Comparison of ENCODE assay signal across 8 mouse cellular contexts in genomic region chr11:103953896-103954292, GRCm38 (mm10). TPM values are rescaled to one million over a fixed set of nuclear protein-coding genes. Genes with fewer than 3 reads are reported as not detected.
DNase-seq lines count a peak whose midpoint lies in the region; ATAC-seq and TF ChIP-seq lines count a peak whose summit lies in the region.

TSS of gene Nsf (minus strand) at chr11:103954056.

- ATAC-seq in forebrain, embryonic 11.5 days (replicated peaks; ENCODE audit: low FRiP score), result peak; percentile 93
- ATAC-seq in heart, embryonic 15.5 days (replicated peaks; ENCODE audit: insufficient number of reproducible peaks, insufficient read depth, low FRiP score, low read depth), result peak; percentile 96
- peak; percentile 98 for ATAC-seq in liver, embryonic 15.5 days (ENCODE audit: insufficient read depth)
- peak; percentile 93 for ATAC-seq in neural tube, embryonic 13.5 days (ENCODE audit: low read depth)

- TF ChIP-seq CTCF in ES-Bruce4 (IDR thresholded peaks at IDR 0.05; ENCODE audit: low read depth, low read length), result no peak
- TF ChIP-seq CTCF in testis, adult 2 months (IDR thresholded peaks at IDR 0.05; ENCODE audit: control insufficient read depth, insufficient read depth, insufficient replicate concordance, low read depth, low read length), result no peak

- TF ChIP-seq POLR2A in ES-Bruce4 (IDR thresholded peaks at IDR 0.05; ENCODE audit: insufficient read depth, low read length), result peak; percentile 16
- TF ChIP-seq POLR2A in testis, adult 2 months (IDR thresholded peaks at IDR 0.05; ENCODE audit: control insufficient read depth, low read depth, low read length), result peak; percentile 75

- no peaks in the 10 kb centered on the region for H3K4me1 ChIP-seq in ES-Bruce4 (ENCODE audit: control insufficient read depth, insufficient read depth, low read length)
- peaks cover 5% of the 10 kb centered on the region; the same call in 1 of the 2 replicates for H3K4me1 ChIP-seq in forebrain, embryonic 11.5 days (replicated peaks; ENCODE audit: control insufficient read depth, insufficient read depth, low read length)
- H3K4me1 ChIP-seq in heart, embryonic 15.5 days (replicated peaks), result peaks cover 8% of the 10 kb centered on the region
- H3K4me1 ChIP-seq in liver, embryonic 15.5 days (replicated peaks), result peaks cover 32% of the 10 kb centered on the region
- H3K4me1 ChIP-seq in neural tube, embryonic 13.5 days (replicated peaks), result peaks cover 24% of the 10 kb centered on the region
- H3K4me1 ChIP-seq in testis, adult 2 months (ENCODE audit: control insufficient read depth, insufficient read depth, low read length), result peaks cover 10% of the 10 kb centered on the region

- no peaks in the 10 kb centered on the region for H3K27me3 ChIP-seq in ES-Bruce4 (ENCODE audit: control insufficient read depth, insufficient read depth, low read length, poor library complexity, severe bottlenecking)
- H3K27me3 ChIP-seq in forebrain, embryonic 11.5 days (ENCODE audit: control insufficient read depth, insufficient read depth, low read length), result no peaks in the 10 kb centered on the region
- no peaks in the 10 kb centered on the region for H3K27me3 ChIP-seq in heart, embryonic 15.5 days
- peaks cover 7% of the 10 kb centered on the region; the same call in 1 of the 2 replicates for H3K27me3 ChIP-seq in liver, embryonic 15.5 days
- H3K27me3 ChIP-seq in neural tube, embryonic 13.5 days, result no peaks in the 10 kb centered on the region
- no peaks in the 10 kb centered on the region for H3K27me3 ChIP-seq in testis, adult 2 months (ENCODE audit: control insufficient read depth, insufficient read depth, low read length)

- peak within 1 kb of the TSS; percentile 82 for H3K4me3 ChIP-seq in ES-Bruce4 (ENCODE audit: low read depth, low read length)
- H3K4me3 ChIP-seq in forebrain, embryonic 11.5 days (ENCODE audit: low read depth, low read length), result peak within 1 kb of the TSS; percentile 81
- H3K4me3 ChIP-seq in heart, embryonic 15.5 days, result peak within 1 kb of the TSS; percentile 86
- peak within 1 kb of the TSS; percentile 89 for H3K4me3 ChIP-seq in liver, embryonic 15.5 days (replicated peaks)
- peak within 1 kb of the TSS; percentile 85 for H3K4me3 ChIP-seq in neural tube, embryonic 13.5 days
- peak within 1 kb of the TSS; percentile 89 for H3K4me3 ChIP-seq in testis, adult 2 months (ENCODE audit: control insufficient read depth, low read depth, low read length)

- DNase-seq in c-Kit-positive CD71-positive TER-119-negative erythroid progenitor cells, embryonic 14.5 days (ENCODE audit: low read depth), result peak; percentile 56
- peak; percentile 90 for DNase-seq in forebrain, embryonic 11.5 days (ENCODE audit: low spot score)
- DNase-seq in kidney, postnatal 25 days, result peak; percentile 82 to 94

- no peaks in the 10 kb centered on the region for H3K9me3 ChIP-seq in ES-Bruce4 (replicated peaks; ENCODE audit: control insufficient read depth, insufficient read depth, low read length, poor library complexity, severe bottlenecking)
- H3K9me3 ChIP-seq in forebrain, embryonic 11.5 days (ENCODE audit: control insufficient read depth, low read length), result no peaks in the 10 kb centered on the region
- H3K9me3 ChIP-seq in heart, embryonic 15.5 days (replicated peaks), result no peaks in the 10 kb centered on the region
- no peaks in the 10 kb centered on the region for H3K9me3 ChIP-seq in liver, embryonic 15.5 days (replicated peaks)
- H3K9me3 ChIP-seq in neural tube, embryonic 13.5 days, result no peaks in the 10 kb centered on the region

- under 1% methylated on average over 53 of the region's 53 CpGs for WGBS in forebrain, embryonic 11.5 days
- WGBS in heart, embryonic 15.5 days, result under 1% methylated on average over 53 of the region's 53 CpGs
- under 1% methylated on average over 48 of the region's 53 CpGs for WGBS in liver, embryonic 15.5 days (ENCODE audit: insufficient replicate concordance)
- WGBS in neural tube, embryonic 13.5 days, result under 1% methylated on average over 53 of the region's 53 CpGs

- peak within 1 kb of the TSS; percentile 73 for H3K4me2 ChIP-seq in forebrain, embryonic 11.5 days (ENCODE audit: low read depth, low read length, severe bottlenecking)
- H3K4me2 ChIP-seq in heart, embryonic 15.5 days, result peak within 1 kb of the TSS; percentile 77
- H3K4me2 ChIP-seq in liver, embryonic 15.5 days, result peak within 1 kb of the TSS; percentile 80
- H3K4me2 ChIP-seq in neural tube, embryonic 13.5 days, result peak within 1 kb of the TSS; percentile 67

- no peak for TF ChIP-seq EP300 in ES-Bruce4 (IDR thresholded peaks at IDR 0.05; ENCODE audit: insufficient read depth, low read depth, low read length)

- 0 out of 2 replicates have a peak, but pooled peaks cover 2% of the 10 kb centered on the region for H3K36me3 ChIP-seq in ES-Bruce4 (ENCODE audit: control insufficient read depth, insufficient read depth, low read length, poor library complexity, severe bottlenecking)
- H3K36me3 ChIP-seq in forebrain, embryonic 11.5 days (ENCODE audit: control insufficient read depth, insufficient read depth, low read length), result no peaks in the 10 kb centered on the region
- no peaks in the 10 kb centered on the region for H3K36me3 ChIP-seq in heart, embryonic 15.5 days
- no peaks in the 10 kb centered on the region for H3K36me3 ChIP-seq in liver, embryonic 15.5 days (replicated peaks)
- H3K36me3 ChIP-seq in neural tube, embryonic 13.5 days, result no peaks in the 10 kb centered on the region
- H3K36me3 ChIP-seq in testis, adult 2 months (ENCODE audit: control insufficient read depth, insufficient read depth, low read length), result no peaks in the 10 kb centered on the region

- no peak within 1 kb of the TSS for H3K27ac ChIP-seq in ES-Bruce4 (ENCODE audit: insufficient read depth, low read length)
- peak within 1 kb of the TSS; percentile 37; the same call in 1 of the 2 replicates for H3K27ac ChIP-seq in forebrain, embryonic 11.5 days (ENCODE audit: low read depth, low read length)
- H3K27ac ChIP-seq in heart, embryonic 15.5 days, result peak within 1 kb of the TSS; percentile 59
- peak within 1 kb of the TSS; percentile 74 for H3K27ac ChIP-seq in liver, embryonic 15.5 days (replicated peaks)
- peak within 1 kb of the TSS; percentile 89 for H3K27ac ChIP-seq in neural tube, embryonic 13.5 days (replicated peaks)
- H3K27ac ChIP-seq in testis, adult 2 months (ENCODE audit: control insufficient read depth, insufficient read depth, low read depth, low read length), result peak within 1 kb of the TSS; percentile 82

- peak within 1 kb of the TSS; percentile 77 for H3K9ac ChIP-seq in ES-Bruce4 (ENCODE audit: low read depth, poor library complexity, severe bottlenecking)
- peak within 1 kb of the TSS; percentile 95 for H3K9ac ChIP-seq in forebrain, embryonic 11.5 days (ENCODE audit: low read length)
- peak within 1 kb of the TSS; percentile 89 for H3K9ac ChIP-seq in heart, embryonic 15.5 days
- peak within 1 kb of the TSS; percentile 95 for H3K9ac ChIP-seq in liver, embryonic 15.5 days
- H3K9ac ChIP-seq in neural tube, embryonic 13.5 days, result peak within 1 kb of the TSS; percentile 93

RNA-seq across cellular contexts. Expression of gene Nsf, which starts in this region (rescaled TPM):
- polyA plus RNA-seq in ES-Bruce4 (2011; ENCODE audit: insufficient read depth, insufficient read length, low read depth, missing spikeins), result 60.4 and 69.8 TPM in 2 replicates
- 52.6 and 61.2 TPM in 2 replicates for polyA plus RNA-seq in forebrain, embryonic 11.5 days (2014; fragmentation: Nextera tagmentation; extraction: Ambion mirVana)
- polyA plus RNA-seq in heart, embryonic 15.5 days (2015; fragmentation: Nextera tagmentation; extraction: Ambion mirVana), result 26.4 and 31.5 TPM in 2 replicates
- 22.5 and 24.2 TPM in 2 replicates for polyA plus RNA-seq in liver, embryonic 15.5 days (2015; fragmentation: Nextera tagmentation; extraction: Ambion mirVana)
- 123 and 127 TPM in 2 replicates for polyA plus RNA-seq in neural tube, embryonic 13.5 days (2015; fragmentation: Nextera tagmentation; extraction: Ambion mirVana)
- polyA plus RNA-seq in testis, adult 2 months (2012; rRNA removed), result 9.0 and 10.3 TPM in 2 replicates
